Mouse (Mus musculus) neutrophil, adult 59 days (primary cell): ENCODE data around the gene Vmn1r174. TPM values are rescaled to one million over a fixed set of nuclear protein-coding genes. Genes with fewer than 3 reads are reported as not detected.

ENCODE experiments used
- total RNA-seq, 2 experiments: library from RNA; stranded (reverse); gene quantifications; 1 replicate in 1 of 2; 2 replicates in 1 of 2; pipeline ENCODE4 v1.2.4; 2023

Vmn1r174 gene
- total RNA-seq: not detected

GRCm38 (mm10) chr7:23751970-23752369 is at the start of gene Vmn1r174:
Gene Vmn1r174, plus strand, starts transcription at chr7:23752270.

GRCm38 (mm10) chr7:23810543-23810942 is 58.5 kb downstream of the Vmn1r174 start, which contains the start of gene Vmn1r175:
Gene Vmn1r175, minus strand, starts transcription at chr7:23810643.

Other genes starting within 250 kb of the Vmn1r174 start
- gene Vmn1r167, start 245.1 kb upstream of the Vmn1r174 start, total RNA-seq: not detected
- not detected for gene Vmn1r168, start 212.5 kb upstream of the Vmn1r174 start, total RNA-seq
- gene Vmn1r169, start 176.7 kb upstream of the Vmn1r174 start, total RNA-seq: not detected
- gene Vmn1r170, start 146.1 kb upstream of the Vmn1r174 start, total RNA-seq: not detected
- not detected for gene Vmn1r171, start 121.5 kb upstream of the Vmn1r174 start, total RNA-seq
- gene Vmn1r172, start 94.0 kb upstream of the Vmn1r174 start, total RNA-seq: not detected
- gene Vmn1r173, start 51.6 kb upstream of the Vmn1r174 start, total RNA-seq: not detected
- gene Vmn1r175, start 58.4 kb downstream of the Vmn1r174 start, total RNA-seq: not detected
- gene Vmn1r176, start 85.1 kb downstream of the Vmn1r174 start, total RNA-seq: not detected
- gene Vmn1r177, start 114.2 kb downstream of the Vmn1r174 start, total RNA-seq: not detected
- gene Vmn1r178, start 139.7 kb downstream of the Vmn1r174 start, total RNA-seq: not detected
- not detected for gene Vmn1r179, start 174.7 kb downstream of the Vmn1r174 start, total RNA-seq
- gene Vmn1r180, start 198.4 kb downstream of the Vmn1r174 start, total RNA-seq: not detected
- gene Vmn1r181, start 222.3 kb downstream of the Vmn1r174 start, total RNA-seq: not detected
- not detected for gene V1rd19, start 249.4 kb downstream of the Vmn1r174 start, total RNA-seq